Mouse (Mus musculus): ENCODE data around the gene Nxpe2.

Gene Nxpe2

DNA sequence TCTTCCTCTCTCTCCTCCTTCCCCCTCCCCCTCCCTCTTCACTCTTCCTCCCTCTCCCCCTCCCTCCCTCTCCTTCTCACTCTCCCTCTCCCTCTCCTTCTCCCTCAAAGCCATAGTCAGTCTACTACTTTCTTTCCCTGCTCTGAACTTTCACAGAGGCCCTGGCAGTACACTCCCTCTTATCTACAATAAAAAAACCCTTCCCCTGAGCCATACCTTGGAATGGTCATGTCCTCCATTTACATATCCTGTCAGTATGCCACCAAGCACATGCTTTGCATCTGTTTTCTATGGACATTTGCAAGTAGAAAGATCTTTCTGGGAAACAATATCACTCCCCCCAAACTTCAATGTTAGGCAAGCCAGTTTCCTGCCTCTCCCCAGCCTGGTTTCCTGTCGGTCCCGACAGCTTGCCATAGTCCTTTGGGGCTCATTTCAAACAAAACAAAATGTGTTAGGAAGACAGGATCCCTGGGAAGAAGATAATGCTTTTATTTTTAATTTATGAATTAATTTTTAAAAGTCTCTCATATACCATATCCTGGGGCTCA is at the start of gene Nxpe2:
TSS of gene Nxpe2 (minus strand) at position 307 of the 551 bp plus-strand sequence.
- DNase-seq (ENCODE audit: extremely low read depth, low read depth, low spot score): no peak

DNA sequence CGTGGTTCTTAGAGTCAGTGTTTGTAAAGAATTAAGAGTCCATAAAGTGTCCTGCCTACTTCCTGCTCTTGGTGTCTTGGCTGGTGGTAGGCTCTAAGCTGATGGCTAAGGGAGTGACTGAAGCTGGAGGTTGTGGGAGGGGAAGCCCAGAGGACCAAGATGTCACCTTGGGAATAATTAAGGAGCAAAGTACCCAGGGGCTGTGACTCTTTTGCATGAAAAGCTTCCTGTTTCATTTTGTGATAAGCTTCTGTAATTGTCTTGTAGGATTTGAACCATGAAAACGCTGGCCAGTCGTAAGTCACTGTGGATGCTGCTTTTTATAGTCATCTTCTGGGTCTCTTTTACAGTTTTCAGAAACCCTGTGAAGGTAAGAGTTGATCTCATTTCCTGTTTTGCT is 36.7 kb upstream of the Nxpe2 start:
- no peak for DNase-seq (ENCODE audit: extremely low read depth, low read depth, low spot score)

DNA sequence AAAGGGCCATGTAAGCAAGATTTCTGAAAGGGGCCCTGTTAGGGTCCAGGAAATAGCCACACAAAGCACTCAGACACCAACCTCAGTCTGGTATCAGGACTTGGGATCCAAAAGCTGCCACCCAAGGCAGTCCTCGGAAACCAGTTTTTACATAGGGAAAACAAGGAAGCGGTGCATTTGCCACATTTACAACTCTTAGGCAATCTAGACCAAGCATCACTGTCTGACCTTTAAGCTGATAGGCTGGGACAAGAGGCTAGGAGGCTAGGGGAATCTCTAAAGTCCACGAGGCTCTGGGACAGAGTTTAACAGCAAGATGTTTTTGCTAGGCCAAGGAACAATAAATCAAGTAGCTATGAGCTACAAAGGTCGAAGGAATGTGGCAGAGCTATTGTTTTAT is 35.2 kb upstream of the Nxpe2 start:
- DNase-seq (ENCODE audit: extremely low read depth, low read depth, low spot score): no peak

DNA sequence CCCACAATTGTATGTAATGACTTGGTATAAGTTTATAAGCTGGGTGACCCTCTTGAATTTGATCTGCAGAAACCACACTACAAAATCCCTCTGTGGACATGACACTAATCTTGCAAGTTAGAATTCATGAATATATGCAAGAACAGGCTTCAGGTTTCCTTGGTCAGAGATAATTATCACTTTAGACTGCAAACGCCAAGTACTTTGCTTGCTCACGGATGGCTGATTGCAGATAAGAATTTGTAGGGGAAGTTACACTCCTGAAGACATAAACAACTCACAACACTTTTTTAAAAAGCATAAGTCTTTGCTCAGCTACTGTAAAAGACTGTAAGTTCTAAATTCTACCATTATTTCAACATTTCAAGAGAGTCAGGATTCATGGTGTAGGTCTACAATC is 21.1 kb upstream of the Nxpe2 start:
- DNase-seq (ENCODE audit: extremely low read depth, low read depth, low spot score): no peak

DNA sequence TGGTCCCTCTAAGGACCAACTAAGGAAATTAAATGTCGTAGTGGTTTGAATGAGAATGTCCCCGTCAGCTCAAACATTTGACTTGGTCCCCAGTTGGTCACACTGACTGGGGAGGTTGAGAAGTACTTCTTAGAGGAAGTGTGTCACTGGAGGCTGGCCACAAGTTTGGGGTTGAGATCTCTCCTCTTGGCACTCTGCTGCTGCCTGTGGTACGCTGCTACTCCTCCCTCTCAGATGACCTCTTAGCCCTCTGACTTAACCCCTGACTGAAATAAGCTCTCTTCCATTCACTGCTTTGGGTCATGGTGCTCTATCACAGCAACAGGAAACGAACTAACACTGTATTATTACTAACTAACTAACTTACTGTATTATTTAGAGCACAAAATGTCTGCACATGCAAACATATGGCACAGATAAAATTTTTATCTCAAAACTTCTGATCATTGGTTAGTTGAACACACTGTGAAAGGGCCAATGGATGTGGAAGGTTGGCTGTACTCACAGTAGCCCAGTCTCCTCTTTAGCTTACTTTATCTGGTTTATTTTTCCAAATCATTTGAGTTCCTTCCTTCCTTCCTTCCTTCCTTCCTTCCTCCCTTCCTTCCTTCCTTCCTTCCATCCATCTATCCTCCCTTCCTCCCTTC is 20.1 kb upstream of the Nxpe2 start:
- no peak for DNase-seq (ENCODE audit: extremely low read depth, low read depth, low spot score)

DNA sequence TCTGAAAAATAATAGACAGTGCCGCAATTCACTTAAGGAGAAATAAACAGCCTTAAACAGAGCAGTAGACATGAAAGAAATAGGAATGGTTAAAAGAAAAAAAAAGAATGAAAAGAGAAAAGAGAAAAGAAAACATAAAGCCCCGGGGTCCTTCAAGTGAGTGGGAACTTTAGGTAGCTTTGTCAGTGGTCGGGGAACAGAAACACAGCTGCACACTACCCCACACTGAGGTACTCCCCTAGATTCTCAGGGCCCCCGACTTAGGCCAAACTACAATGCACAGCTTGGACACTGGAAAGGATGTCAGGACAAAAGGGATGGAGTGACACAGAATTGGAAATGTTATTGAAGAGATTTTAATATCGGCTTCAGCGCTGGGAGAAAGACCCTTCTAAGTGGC is 9.5 kb upstream of the Nxpe2 start:
- no peak for DNase-seq (ENCODE audit: extremely low read depth, low read depth, low spot score)

DNA sequence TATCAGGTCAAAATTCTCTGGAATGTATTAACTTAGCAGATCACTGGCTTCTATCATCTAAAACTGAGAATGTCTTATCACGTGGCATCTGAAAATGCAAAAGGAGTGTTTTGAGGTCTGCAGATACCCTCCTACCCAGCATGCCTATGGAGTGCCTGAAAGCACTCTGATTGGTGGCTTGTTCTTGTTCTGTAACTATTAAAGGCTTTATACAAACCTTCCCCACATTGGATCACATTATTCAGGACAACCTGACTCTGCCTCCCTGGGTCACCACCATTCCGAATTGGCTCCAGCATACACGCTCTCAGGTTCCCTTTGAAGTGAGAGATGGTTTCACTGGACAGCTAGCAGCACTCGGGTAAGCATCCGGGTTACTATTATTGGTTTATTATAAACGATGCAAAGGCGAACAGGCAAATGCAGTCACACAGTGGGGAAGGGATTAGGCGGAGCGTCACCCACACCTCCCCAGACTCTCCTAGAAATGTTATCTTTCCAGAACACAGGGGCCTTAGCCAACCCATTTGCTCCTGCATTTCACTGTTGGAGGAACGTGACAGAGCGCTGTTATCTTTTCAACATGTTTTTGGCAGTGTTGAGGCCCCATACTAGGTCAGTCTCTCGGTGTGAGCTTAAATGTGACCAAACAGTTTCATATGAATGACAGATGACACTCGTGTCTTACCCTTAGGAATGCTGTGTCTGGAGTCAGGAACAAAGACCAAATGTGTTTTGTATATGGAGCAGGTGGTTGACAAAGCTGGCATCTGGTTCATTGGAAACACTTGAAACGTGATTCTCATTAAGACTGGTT is 8.8 kb upstream of the Nxpe2 start:
- DNase-seq (ENCODE audit: extremely low read depth, low read depth, low spot score): no peak

DNA sequence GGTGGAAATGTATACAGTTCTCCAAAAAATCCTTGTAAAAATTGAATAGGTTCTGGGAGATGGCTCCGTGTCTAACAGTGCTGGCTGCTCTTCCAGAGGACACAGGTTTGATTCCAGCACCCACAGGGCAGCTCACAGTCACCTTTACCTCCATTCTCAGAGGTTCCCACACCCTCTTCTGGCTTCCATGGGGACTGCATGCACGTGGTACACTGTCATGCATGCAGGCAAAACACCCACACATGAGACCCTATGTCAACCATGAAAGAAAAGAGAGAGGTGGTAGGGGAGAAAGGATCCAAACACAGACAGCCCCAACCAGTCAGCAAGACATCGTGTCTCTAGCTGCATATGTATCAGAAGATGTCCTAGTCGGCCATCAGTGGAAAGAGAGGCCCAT is 7.6 kb upstream of the Nxpe2 start:
- DNase-seq (ENCODE audit: extremely low read depth, low read depth, low spot score): no peak

DNA sequence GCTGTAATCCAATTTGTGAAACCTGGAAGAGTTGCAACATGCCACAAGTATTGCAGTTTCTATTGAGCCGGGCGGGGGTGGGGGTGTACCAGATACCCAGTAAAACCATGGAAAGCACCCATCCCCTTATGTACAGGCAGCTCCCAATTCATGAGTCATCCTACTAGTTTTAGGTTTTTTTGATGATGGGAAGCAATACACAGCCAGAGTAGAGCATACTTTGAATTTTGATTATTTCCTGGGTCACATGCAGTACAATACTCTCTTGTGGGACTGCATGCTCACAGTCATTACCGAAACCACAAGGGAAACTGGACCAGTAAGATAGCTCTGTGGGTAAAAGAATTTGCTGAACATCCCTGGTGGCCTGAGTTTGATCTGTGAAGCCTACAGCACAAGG is 3.8 kb upstream of the Nxpe2 start:
- no peak for DNase-seq (ENCODE audit: extremely low read depth, low read depth, low spot score)

DNA sequence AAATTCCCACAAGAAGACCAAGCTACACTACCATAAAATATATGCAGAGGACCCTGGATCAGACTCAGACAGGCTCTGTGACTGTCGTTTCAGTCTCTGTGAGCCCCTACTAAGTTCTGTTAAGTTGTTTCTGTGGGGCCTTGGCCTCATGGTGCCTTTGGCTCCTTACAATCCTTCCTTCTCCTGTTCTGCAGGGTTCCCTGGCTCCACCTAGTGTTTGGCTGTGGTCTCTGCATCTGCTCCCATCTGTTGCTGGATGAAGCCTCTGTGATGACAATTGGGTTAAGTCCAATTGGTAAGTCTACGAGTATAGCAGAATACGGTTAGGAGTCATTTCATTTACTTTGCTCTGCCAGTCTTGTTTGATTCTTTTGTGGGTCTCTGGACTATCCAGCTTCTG is 1.5 kb upstream of the Nxpe2 start:
- DNase-seq (ENCODE audit: extremely low read depth, low read depth, low spot score): no peak

DNA sequence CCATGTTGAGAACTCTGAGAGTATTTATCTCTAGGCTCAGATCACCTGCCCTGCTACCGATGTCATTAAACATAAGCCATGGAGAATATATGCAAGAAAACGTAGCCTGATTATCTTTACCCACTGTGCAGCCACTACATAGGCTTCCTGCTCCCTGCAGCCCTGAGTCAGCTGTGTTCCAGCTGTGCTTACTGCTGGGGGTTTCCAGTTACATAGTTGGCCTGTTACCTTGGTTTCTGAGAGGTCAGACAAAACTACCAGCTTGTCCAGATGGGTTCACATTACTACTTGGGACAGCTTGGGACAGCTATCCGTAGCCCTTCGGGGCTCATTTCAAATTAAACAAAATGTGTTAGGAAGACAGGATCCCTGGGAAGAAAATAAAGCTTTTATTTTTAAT is 868 bp upstream of the Nxpe2 start:
- no peak for DNase-seq (ENCODE audit: extremely low read depth, low read depth, low spot score)

DNA sequence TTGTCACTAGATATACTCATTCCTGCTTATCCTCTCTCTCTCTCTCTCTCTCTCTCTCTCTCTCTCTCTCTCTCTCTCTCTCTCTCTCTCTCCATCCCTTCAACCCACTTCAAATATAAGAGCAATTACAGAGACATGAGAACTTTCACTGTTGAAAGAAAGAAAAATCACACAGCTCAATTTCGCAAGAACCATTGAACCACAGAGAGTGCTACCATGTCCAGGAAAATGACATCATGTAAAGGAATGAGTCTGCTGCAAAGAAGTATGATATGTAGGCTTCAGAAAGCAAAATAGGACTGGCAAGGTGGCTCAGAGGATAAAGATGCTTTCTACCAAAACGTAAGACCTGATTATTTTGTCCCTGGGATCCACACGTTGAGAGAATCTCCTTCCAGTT is 7.4 kb downstream of the Nxpe2 start:
- no peak for DNase-seq (ENCODE audit: extremely low read depth, low read depth, low spot score)

DNA sequence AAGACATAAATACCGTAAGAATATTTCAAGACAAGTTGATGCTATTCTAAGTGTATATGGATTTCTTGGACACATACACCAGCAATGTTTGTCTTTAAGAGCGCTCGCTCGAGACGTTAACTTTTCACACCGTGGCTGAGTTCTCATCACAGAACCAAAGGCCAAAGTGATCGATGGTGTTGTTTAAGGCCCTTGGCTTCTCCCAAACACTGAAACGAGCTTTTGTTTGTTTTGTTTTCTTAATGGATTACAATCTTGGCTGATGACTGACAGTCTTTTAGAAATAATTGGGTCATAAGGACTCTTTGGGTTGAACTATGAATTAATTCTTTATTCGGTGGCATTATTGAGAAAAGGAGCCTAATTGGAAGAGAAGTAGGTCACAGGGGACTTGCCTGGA is 7.8 kb downstream of the Nxpe2 start:
- no peak for DNase-seq (ENCODE audit: extremely low read depth, low read depth, low spot score)

DNA sequence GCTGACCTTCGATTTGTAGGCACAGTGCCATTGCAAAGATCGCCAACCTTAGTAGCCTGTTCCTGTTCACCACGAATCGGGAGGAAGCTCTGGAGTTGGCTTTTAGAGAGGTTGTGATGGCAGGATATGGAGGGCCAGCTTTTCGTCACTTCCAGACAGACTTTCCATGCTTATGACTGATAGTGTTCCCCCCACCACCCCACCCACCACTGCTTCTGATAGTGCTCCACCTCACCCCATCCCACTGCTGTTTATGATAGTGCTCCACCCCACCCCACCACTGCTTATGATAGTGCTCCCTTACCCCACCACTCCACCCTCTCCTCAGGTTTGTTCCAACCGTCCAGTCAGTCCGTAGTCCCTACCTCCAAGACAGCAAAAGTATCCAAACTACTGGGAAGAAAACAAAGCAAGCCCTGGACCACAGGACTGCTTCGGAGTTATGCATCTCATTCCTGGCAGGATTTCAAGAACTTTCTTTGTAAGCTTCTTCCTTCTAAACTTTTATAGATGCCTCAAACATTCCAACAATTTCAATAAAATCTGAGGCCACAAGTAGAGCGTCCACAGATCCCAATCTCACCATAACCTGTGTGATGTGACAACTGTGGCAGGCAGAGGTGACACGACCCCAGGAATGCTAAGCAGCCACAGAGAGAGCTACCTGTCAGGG is 12.4 kb downstream of the Nxpe2 start:
- DNase-seq (ENCODE audit: extremely low read depth, low read depth, low spot score): no peak

DNA sequence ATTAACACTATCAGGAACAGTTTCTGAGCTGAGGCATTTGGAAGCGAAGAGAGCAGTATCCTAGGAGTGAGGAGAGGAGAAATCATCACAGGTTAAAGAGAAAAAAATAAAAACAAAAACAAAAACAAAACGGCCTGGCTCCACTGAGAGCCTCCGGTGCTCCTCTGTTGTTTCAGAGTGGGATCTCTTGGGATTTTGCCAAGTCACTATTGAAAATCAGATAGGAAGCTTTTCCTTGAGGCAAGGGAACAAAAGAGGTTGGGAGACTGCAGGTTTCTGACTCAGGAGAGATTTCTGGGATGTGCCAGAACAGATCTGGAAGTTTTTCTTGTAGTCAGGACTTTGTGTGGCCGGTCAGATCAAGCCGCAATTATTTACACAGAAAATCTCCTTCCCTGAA is 13.7 kb downstream of the Nxpe2 start:
- DNase-seq (ENCODE audit: extremely low read depth, low read depth, low spot score): no peak

DNA sequence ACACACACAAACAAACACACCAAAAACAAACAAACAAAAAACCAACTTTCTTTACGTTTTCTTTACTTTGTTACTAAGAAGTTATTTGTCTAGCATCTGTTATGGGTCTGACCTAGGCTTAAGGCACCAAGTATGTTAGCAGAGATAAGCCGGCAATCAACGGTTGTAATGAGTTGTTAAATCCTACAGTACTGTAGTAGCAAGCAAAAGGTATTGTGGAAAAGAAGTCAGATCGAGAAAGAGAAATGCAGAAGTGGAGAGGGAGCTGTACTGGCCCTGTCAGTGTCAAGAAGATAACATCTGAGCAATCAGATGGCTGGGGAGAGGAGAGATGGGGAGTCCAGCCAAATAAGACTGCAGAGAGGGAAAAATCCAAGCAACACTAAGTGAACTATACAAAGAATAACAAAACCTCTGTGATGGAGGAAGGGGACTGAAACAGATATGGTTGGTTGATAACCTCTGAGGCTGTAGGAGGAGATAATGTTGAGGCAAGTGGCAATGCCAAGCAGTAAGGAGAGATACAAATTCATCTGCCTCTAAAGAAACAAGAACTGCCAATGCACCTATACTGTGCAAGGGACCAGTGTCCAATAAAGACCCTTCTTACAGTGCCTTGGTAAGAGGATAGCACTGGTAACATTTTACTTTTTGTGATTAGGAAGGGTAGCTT is 14.3 kb downstream of the Nxpe2 start:
- no peak for DNase-seq (ENCODE audit: extremely low read depth, low read depth, low spot score)

DNA sequence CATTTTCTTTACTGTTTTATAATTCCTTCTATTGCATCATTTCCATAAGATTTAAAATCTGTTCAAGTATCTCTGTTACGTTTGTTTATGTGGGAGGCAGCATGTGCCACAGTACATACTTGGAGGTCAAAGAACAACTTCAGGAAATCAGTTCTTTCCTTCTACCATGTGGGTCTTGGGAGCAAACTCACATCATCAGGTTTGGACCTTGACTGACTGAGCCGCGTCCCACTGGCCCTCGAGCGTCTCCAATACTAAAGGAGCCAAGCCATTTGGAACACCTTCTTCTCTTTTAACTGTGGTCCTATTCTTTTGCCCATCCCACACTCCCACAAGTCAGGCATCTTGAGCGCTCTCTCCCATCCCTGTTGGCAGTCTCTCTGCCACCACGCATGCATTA is 23.7 kb downstream of the Nxpe2 start:
- no peak for DNase-seq (ENCODE audit: extremely low read depth, low read depth, low spot score)

DNA sequence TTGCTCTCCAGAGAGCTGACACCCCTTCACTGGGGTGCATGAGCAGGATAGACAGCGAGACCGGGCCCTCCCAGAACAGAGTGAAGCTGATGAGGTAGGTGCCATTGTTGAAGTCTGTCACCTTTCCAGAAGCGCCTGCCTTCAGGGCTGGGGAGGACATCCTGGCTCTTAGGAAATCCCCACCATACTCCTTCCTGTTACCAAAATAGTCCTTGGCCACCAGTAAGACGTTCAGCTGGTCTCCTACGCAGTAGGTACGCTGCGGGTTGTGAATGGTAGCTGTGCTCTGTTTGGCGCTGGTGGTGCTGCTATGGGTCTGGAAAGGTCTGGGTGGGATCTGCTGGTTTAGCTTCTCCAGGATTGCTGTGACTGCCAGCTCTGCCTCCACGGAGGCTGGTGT is 26.9 kb downstream of the Nxpe2 start:
- no peak for DNase-seq (ENCODE audit: extremely low read depth, low read depth, low spot score)

DNA sequence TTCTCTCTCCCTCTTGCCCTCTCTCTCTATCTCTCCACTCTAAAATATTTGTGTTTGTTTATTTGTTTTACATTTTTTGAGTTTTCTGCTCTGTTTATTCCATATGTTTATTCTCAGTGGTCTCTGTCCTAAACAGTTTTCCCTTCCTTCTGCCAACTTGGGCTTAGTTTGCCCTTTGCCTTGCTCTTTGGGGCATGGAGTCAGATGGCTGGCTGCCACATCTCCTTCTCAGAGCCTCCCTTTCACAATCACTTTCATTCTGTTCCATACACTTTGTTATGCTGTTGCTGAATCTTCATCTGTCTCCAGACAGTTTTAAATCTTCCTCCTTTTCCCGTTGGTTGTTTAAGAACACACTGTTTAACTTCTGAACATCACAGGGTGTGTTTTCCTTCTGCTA is 37.4 kb downstream of the Nxpe2 start:
- no peak for DNase-seq (ENCODE audit: extremely low read depth, low read depth, low spot score)

DNA sequence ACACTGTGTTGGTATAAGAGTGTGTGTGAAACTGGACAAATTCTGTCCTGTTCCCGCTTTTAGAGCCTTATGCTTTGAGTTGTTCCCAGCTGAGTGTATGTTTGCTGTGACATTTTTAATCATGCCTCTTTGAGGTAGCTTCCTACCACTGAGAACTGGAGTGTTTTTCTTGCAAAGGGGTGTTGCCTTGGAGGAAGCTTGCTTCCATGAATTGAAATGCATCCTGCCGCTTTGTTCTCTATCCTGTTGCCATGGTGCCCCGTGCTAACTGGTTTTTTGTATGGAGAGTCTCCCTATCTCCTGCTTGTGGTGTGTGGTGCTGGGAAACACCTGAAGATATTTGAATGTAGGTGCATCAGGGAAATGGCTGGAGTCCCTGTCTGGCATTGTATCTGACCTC is 39.1 kb downstream of the Nxpe2 start:
- DNase-seq (ENCODE audit: extremely low read depth, low read depth, low spot score): no peak

DNA sequence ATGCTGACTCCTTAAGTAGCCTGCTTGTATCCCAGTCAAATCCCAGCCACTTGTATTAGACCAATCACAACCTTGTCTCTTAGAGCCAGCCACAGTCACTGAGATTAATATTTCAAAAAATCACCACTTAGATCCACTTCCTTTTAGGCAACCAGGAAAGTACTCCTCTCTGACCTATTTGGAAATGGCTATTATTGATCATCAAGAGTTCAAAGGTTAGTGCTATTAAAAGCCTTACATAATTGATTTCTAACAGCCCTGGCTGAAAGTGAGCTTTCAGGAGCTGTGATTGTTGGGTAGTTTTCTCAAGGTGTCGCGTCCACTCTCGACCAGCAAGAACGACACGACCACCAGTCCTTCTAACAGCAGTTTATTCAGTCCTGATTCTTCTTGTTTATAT is 42.0 kb downstream of the Nxpe2 start:
- DNase-seq (ENCODE audit: extremely low read depth, low read depth, low spot score): no peak

All from fat pad, adult 2 months (tissue).